ENCODE assay signal across 16 mouse cellular contexts in the genomic region with DNA sequence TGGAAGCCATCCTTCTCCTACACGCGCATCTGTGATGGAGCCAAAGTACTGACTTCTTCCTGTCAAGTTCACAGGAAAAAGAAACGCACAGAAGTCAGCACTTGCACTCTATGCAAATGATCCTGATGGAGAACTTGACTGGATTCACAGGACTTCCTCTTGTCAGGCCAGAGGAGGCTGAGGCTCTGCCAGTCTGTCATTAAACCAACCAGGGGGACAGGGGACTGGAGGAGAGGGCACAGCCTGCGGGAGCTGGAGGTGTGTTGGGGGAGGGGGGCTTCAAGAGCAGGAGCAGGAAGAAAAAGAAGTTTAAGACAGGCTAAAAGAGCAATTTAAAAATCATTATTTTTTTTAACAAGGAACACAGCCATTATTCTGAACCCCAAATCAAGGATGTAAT.
DNase-seq lines count a peak whose midpoint lies in the region; ATAC-seq and TF ChIP-seq lines count a peak whose summit lies in the region.
"Had no signal": no experiment of that assay in that cellular context is flagged by ENCODE, and none has a peak within 500 bp of the region (broad histone marks: within the 10 kb centered on the region; RNA-seq: fewer than 3 reads in every experiment).

No protein-coding gene starts in this region.

- peak overlapping the region; percentile 50 for H3K27ac ChIP-seq in hindbrain, embryonic 10.5 days
- H3K27ac ChIP-seq in hindbrain, postnatal 0 days: no peak overlapping the region
- peak overlapping the region; percentile 93 for H3K27ac ChIP-seq in forebrain, embryonic 15.5 days (replicated peaks)
- H3K27ac ChIP-seq in neural tube, embryonic 13.5 days (replicated peaks): 0 out of 2 replicates have a peak overlapping the region, but pooled peaks have one; percentile 40

- H3K9me3 ChIP-seq in hindbrain, embryonic 10.5 days: no peaks in the 10 kb centered on the region
- H3K9me3 ChIP-seq in hindbrain, postnatal 0 days (ENCODE audit: low read length): no peaks in the 10 kb centered on the region
- H3K9me3 ChIP-seq in forebrain, embryonic 15.5 days: no peaks in the 10 kb centered on the region
- no peaks in the 10 kb centered on the region for H3K9me3 ChIP-seq in neural tube, embryonic 13.5 days

- no peaks in the 10 kb centered on the region for H3K36me3 ChIP-seq in hindbrain, embryonic 10.5 days
- no peaks in the 10 kb centered on the region for H3K36me3 ChIP-seq in hindbrain, postnatal 0 days (ENCODE audit: insufficient read depth, low read length)
- H3K36me3 ChIP-seq in forebrain, embryonic 15.5 days: no peaks in the 10 kb centered on the region
- H3K36me3 ChIP-seq in neural tube, embryonic 13.5 days: no peaks in the 10 kb centered on the region

- H3K4me1 ChIP-seq in hindbrain, embryonic 10.5 days (replicated peaks): peaks cover 18% of the 10 kb centered on the region
- peaks cover 6% of the 10 kb centered on the region; the same call in 1 of the 2 replicates for H3K4me1 ChIP-seq in hindbrain, postnatal 0 days (ENCODE audit: insufficient read depth, low read length)
- H3K4me1 ChIP-seq in forebrain, embryonic 15.5 days: peaks cover 28% of the 10 kb centered on the region
- peaks cover 19% of the 10 kb centered on the region for H3K4me1 ChIP-seq in neural tube, embryonic 13.5 days (replicated peaks)

- WGBS in hindbrain, embryonic 10.5 days: 44% methylated on average over 4 of the region's 4 CpGs
- 42% methylated on average over 4 of the region's 4 CpGs for WGBS in hindbrain, postnatal 0 days
- 26% methylated on average over 4 of the region's 4 CpGs for WGBS in forebrain, embryonic 15.5 days
- 39% methylated on average over 4 of the region's 4 CpGs for WGBS in neural tube, embryonic 13.5 days

- H3K4me3 ChIP-seq in hindbrain, embryonic 10.5 days: no peak overlapping the region
- H3K4me3 ChIP-seq in hindbrain, postnatal 0 days (ENCODE audit: low read length): no peak overlapping the region
- H3K4me3 ChIP-seq in forebrain, embryonic 15.5 days: no peak overlapping the region
- H3K4me3 ChIP-seq in neural tube, embryonic 13.5 days: no peak overlapping the region

- no peak overlapping the region for H3K9ac ChIP-seq in hindbrain, postnatal 0 days (replicated peaks; ENCODE audit: low read length)
- H3K9ac ChIP-seq in forebrain, embryonic 15.5 days (replicated peaks): no peak overlapping the region
- H3K9ac ChIP-seq in neural tube, embryonic 13.5 days: no peak overlapping the region

- H3K4me2 ChIP-seq in hindbrain, postnatal 0 days (ENCODE audit: low read depth, low read length): no peak overlapping the region
- H3K4me2 ChIP-seq in forebrain, embryonic 15.5 days (replicated peaks): no peak overlapping the region
- H3K4me2 ChIP-seq in neural tube, embryonic 13.5 days: no peak overlapping the region
- H3K4me2 ChIP-seq: heart, embryonic 11.5 days had no signal

- no peaks in the 10 kb centered on the region for H3K27me3 ChIP-seq in hindbrain, embryonic 10.5 days (ENCODE audit: insufficient read depth, poor library complexity, severe bottlenecking)
- no peaks in the 10 kb centered on the region for H3K27me3 ChIP-seq in hindbrain, postnatal 0 days (ENCODE audit: insufficient read depth, low read length)
- H3K27me3 ChIP-seq in forebrain, embryonic 15.5 days: no peaks in the 10 kb centered on the region
- H3K27me3 ChIP-seq in neural tube, embryonic 13.5 days: no peaks in the 10 kb centered on the region

- no peak for TF ChIP-seq CTCF in hindbrain, postnatal 0 days (IDR thresholded peaks at IDR 0.05; ENCODE audit: low read depth)
- no peak for TF ChIP-seq CTCF in brain, embryonic 14.5 days (IDR thresholded peaks at IDR 0.05; ENCODE audit: borderline replicate concordance, extremely low read depth, insufficient read depth, insufficient read length)

- ATAC-seq in hindbrain, postnatal 0 days: no peak
- ATAC-seq in forebrain, embryonic 15.5 days (replicated peaks): no peak
- no peak for ATAC-seq in neural tube, embryonic 13.5 days (ENCODE audit: low read depth)

- DNase-seq in hindbrain, embryonic 10.5 days (ENCODE audit: low spot score): no peak
- no peak for DNase-seq in hindbrain, postnatal 0 days (ENCODE audit: low spot score)
- DNase-seq in brain, embryonic 14.5 days (ENCODE audit: low read depth): peak; percentile 76
- no peak for DNase-seq in spleen, adult 12 weeks (ENCODE audit: low spot score)
- DNase-seq in kidney, postnatal 36 days: no peak
- DNase-seq: adrenal gland, postnatal 10 days; cerebellum, adult 18-20 months; heart, postnatal 14 days; kidney, adult 9 months; layer of hippocampus, postnatal 36 days; lung, adult 18-20 months; lung, postnatal 36 days; thymus, postnatal 4 days had no signal

- no peak for TF ChIP-seq POLR2A in brain, embryonic 14.5 days (IDR thresholded peaks at IDR 0.05; ENCODE audit: borderline replicate concordance, extremely low read depth, insufficient read depth, insufficient read length, poor library complexity, severe bottlenecking)
